Mouse (Mus musculus) heart, postnatal 0 days (tissue): ENCODE results near the gene Fcrl5.
"Not testable (repeated sequence)": the region's sequence is repeated elsewhere in the genome, so short reads cannot be mapped to it uniquely, and the experiment has no call there.

Source experiments
- CTCF ChIP-seq: IDR thresholded peaks from 2 replicates; pipeline ENCODE4 v1.5.1; 2016; ENCODE audit warnings: antibody characterized with exemption, control low read depth, low read depth
- EP300 ChIP-seq: IDR thresholded peaks from 2 replicates; pipeline ENCODE4 v1.6.1; 2016; ENCODE audit warnings: antibody characterized with exemption, low read depth

GRCm38 (mm10) chr3:87479230-87479629 lies 43.7 kb downstream of the Fcrl5 start:
- TF ChIP-seq CTCF, EP300: not testable (repeated sequence)
